Mouse (Mus musculus) kidney, embryonic 15.5 days (tissue): ENCODE data around the gene Got1. TPM values are rescaled to one million over a fixed set of nuclear protein-coding genes. Genes with fewer than 3 reads are reported as not detected.

Experiments used
- ATAC-seq: fragments of 200-750 bp; cut with Nextera tagmentation; replicated peaks from 2 replicates; pipeline ENCODE4 v1.8.0; 2017; ENCODE audit warnings: moderate TSS enrichment; ENCODE audit not compliant: low FRiP score
- H3K27ac ChIP-seq: fragments of 300-500 bp; sonication (generic); 2 replicates; pipeline ENCODE4 v1.5.1; 2015; ENCODE audit warnings: mild to moderate bottlenecking, inconsistent platforms
- H3K27me3 ChIP-seq: fragments of 300-500 bp; sonication (generic); 2 replicates; pipeline ENCODE4 v1.6.1; 2015; ENCODE audit warnings: inconsistent platforms
- H3K36me3 ChIP-seq: fragments of 300-500 bp; sonication (generic); 2 replicates; pipeline ENCODE4 v1.6.1; 2015; ENCODE audit warnings: inconsistent platforms
- H3K4me1 ChIP-seq: fragments of 300-500 bp; sonication (generic); 2 replicates; pipeline ENCODE4 v1.6.1; 2015; ENCODE audit warnings: inconsistent platforms
- H3K4me2 ChIP-seq: fragments of 300-500 bp; sonication (generic); 2 replicates; pipeline ENCODE4 v1.6.1; 2015; ENCODE audit warnings: moderate library complexity, mild to moderate bottlenecking, inconsistent platforms
- H3K4me3 ChIP-seq: fragments of 300-500 bp; sonication (generic); replicated peaks from 2 replicates; pipeline ENCODE4 v1.5.1; 2015; ENCODE audit warnings: mild to moderate bottlenecking, inconsistent platforms
- H3K9ac ChIP-seq: fragments of 300-500 bp; sonication (generic); 2 replicates; pipeline ENCODE4 v1.6.1; 2015; ENCODE audit warnings: mild to moderate bottlenecking, inconsistent platforms
- H3K9me3 ChIP-seq: fragments of 300-500 bp; sonication (generic); replicated peaks from 2 replicates; pipeline ENCODE4 v1.6.1; 2016; ENCODE audit warnings: inconsistent platforms
- WGBS: fragments of 180-500 bp; shearing (Covaris S2); methylation state at CpG from one replicate; pipeline ENCODE4 v1.1.7; 2015; ENCODE audit warnings: mixed read lengths; 5-methylcytosine and 5-hydroxymethylcytosine counted together
- polyA plus RNA-seq: library from polyadenylated mRNA; unstranded; fragments of >200 nt; fragmentation: Nextera tagmentation; extraction: Ambion mirVana; gene quantifications from 2 replicates; pipeline ENCODE4 v1.2.1, GENCODE M21; 2015

Got1 gene
- polyA plus RNA-seq, result 57.8 and 59.0 TPM in 2 replicates

GRCm38 (mm10) chr19:43524187-43525103, at the start of gene Got1:
Got1 (minus strand) TSS chr19:43524605.
- ATAC-seq, result peak; percentile 99
- Histone ChIP-seq H3K4me3 (peak within 1 kb of the TSS; percentile 77), H3K4me2 (peak within 1 kb of the TSS; percentile 81), H3K4me1 (peaks cover 40% of the 10 kb centered on the region), H3K36me3 (no peaks in the 10 kb centered on the region), H3K9me3 (no peaks in the 10 kb centered on the region), H3K27me3 (peaks cover 12% of the 10 kb centered on the region), H3K27ac (peak within 1 kb of the TSS; percentile 79), H3K9ac (peak within 1 kb of the TSS; percentile 60)
- WGBS, result under 1% methylated on average over 58 of the region's 58 CpGs

GRCm38 (mm10) chr19:43570831-43571790, 46.7 kb upstream of the Got1 start:
- peak; percentile 49; the same call in 1 of the 2 replicates for ATAC-seq

DNA sequence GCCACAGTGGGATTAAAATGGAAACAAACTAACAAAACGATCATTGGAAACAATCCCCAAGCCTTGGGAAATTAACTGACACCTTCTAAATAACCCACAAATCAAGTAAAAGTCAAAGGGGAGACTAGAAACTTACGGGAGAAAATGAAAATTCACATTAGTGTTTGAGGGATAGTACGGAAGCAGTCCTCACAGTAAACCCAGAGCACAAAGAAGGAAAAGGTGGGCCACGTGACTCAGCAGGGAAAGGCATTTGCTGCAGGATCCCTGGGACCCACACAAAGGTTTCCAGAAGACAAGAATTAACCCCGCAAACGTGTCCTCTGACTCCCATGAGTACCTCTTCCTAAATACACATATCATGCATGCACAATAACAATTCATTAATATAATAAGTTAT, 44.7 kb upstream of the Got1 start:
- ATAC-seq, result no peak
- Histone ChIP-seq H3K36me3 (no peaks in the 10 kb centered on the region), H3K27me3 (peaks cover 79% of the 10 kb centered on the region), H3K9me3 (no peaks in the 10 kb centered on the region), H3K4me1 (peaks cover 7% of the 10 kb centered on the region), H3K9ac (no peak overlapping the region), H3K4me3 (no peak overlapping the region), H3K4me2 (no peak overlapping the region), H3K27ac (no peak overlapping the region)
- 59% methylated on average over 6 of the region's 6 CpGs for WGBS

More at GRCm38 (mm10) chr19:43570831-43571790, 46.7 kb upstream of the Got1 start:
- H3K4me1 ChIP-seq, result peaks cover 7% of the 10 kb centered on the region
- H3K9ac ChIP-seq, result peak overlapping the region; percentile 2; the same call in 1 of the 2 replicates
- H3K9me3 ChIP-seq, result no peaks in the 10 kb centered on the region
- no peak overlapping the region for H3K27ac ChIP-seq
- peaks cover 87% of the 10 kb centered on the region for H3K27me3 ChIP-seq
- no peaks in the 10 kb centered on the region for H3K36me3 ChIP-seq
- H3K4me3 ChIP-seq, result peak overlapping the region; percentile 44
- 14% methylated on average over 32 of the region's 32 CpGs for WGBS
- peak overlapping the region; percentile 76 for H3K4me2 ChIP-seq

- WGBS, result 53% methylated on average over 9 of the region's 9 CpGs
- Histone ChIP-seq H3K4me3 (no peak overlapping the region), H3K27ac (no peak overlapping the region), H3K4me2 (no peak overlapping the region), H3K9ac (no peak overlapping the region), H3K4me1 (peaks cover 7% of the 10 kb centered on the region), H3K9me3 (no peaks in the 10 kb centered on the region), H3K27me3 (peaks cover 71% of the 10 kb centered on the region), H3K36me3 (no peaks in the 10 kb centered on the region)
- ATAC-seq, result no peak
Measured at GRCm38 (mm10) chr19:43568298-43568697, 43.9 kb upstream of the Got1 start.

- Histone ChIP-seq H3K9me3 (no peaks in the 10 kb centered on the region), H3K4me2 (no peak overlapping the region), H3K36me3 (no peaks in the 10 kb centered on the region), H3K4me1 (no peaks in the 10 kb centered on the region), H3K4me3 (no peak overlapping the region), H3K27ac (no peak overlapping the region), H3K27me3 (peaks cover 26% of the 10 kb centered on the region), H3K9ac (no peak overlapping the region)
- WGBS, result 69% methylated on average over 5 of the region's 5 CpGs
- ATAC-seq, result no peak
Measured at GRCm38 (mm10) chr19:43563166-43563565, 38.8 kb upstream of the Got1 start.

GRCm38 (mm10) chr19:43561841-43562240, 37.4 kb upstream of the Got1 start:
- Histone ChIP-seq H3K4me1 (no peaks in the 10 kb centered on the region), H3K9me3 (no peaks in the 10 kb centered on the region), H3K27ac (no peak overlapping the region), H3K36me3 (no peaks in the 10 kb centered on the region), H3K27me3 (peaks cover 13% of the 10 kb centered on the region), H3K4me3 (no peak overlapping the region), H3K9ac (no peak overlapping the region), H3K4me2 (no peak overlapping the region)
- WGBS, result 84% methylated on average over 4 of the region's 4 CpGs
- no peak for ATAC-seq

DNA sequence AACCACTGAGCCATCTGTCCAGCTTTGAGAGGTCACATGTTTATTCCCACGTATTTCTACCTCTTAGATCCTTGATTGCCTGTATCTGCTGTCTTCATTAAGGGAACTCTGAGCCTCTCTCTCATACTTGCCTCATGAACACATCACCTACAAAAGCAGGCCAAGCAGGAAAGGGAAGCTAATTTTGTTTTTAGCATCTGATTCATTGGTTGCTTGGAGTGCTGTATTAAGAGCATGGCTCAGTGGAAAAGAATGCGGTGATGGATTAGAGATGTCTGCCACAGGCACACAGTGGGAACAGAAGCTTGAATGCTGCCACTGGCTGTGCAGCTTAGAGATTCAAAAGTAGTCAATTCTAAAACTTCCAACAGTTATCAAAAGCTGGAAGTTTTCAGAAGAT, 35.8 kb upstream of the Got1 start:
- 82% methylated on average over 2 of the region's 2 CpGs for WGBS
- no peak overlapping the region for H3K27ac ChIP-seq
- H3K27me3 ChIP-seq, result peaks cover 2% of the 10 kb centered on the region; the same call in 1 of the 2 replicates
- no peak overlapping the region for H3K4me2 ChIP-seq
- ATAC-seq, result no peak
- H3K4me3 ChIP-seq, result no peak overlapping the region
- H3K9ac ChIP-seq, result no peak overlapping the region
- no peaks in the 10 kb centered on the region for H3K36me3 ChIP-seq
- H3K9me3 ChIP-seq, result no peaks in the 10 kb centered on the region
- H3K4me1 ChIP-seq, result no peaks in the 10 kb centered on the region

GRCm38 (mm10) chr19:43551493-43551890, 27.1 kb upstream of the Got1 start:
- no peak overlapping the region for H3K9ac ChIP-seq
- WGBS, result 37% methylated on average over 6 of the region's 6 CpGs
- H3K27ac ChIP-seq, result no peak overlapping the region
- H3K4me1 ChIP-seq, result peaks cover 8% of the 10 kb centered on the region
- no peak for ATAC-seq
- H3K4me2 ChIP-seq, result no peak overlapping the region
- no peak overlapping the region for H3K4me3 ChIP-seq
- no peaks in the 10 kb centered on the region for H3K9me3 ChIP-seq
- no peaks in the 10 kb centered on the region for H3K36me3 ChIP-seq
- H3K27me3 ChIP-seq, result peaks cover 38% of the 10 kb centered on the region

- 80% methylated on average over 18 of the region's 18 CpGs for WGBS
- ATAC-seq, result no peak
- no peaks in the 10 kb centered on the region for H3K9me3 ChIP-seq
- H3K4me3 ChIP-seq, result no peak overlapping the region
- peaks cover 14% of the 10 kb centered on the region for H3K4me1 ChIP-seq
- no peak overlapping the region for H3K9ac ChIP-seq
- no peaks in the 10 kb centered on the region for H3K36me3 ChIP-seq
- H3K4me2 ChIP-seq, result no peak overlapping the region
- no peak overlapping the region for H3K27ac ChIP-seq
- H3K27me3 ChIP-seq, result peaks cover 41% of the 10 kb centered on the region
Measured at GRCm38 (mm10) chr19:43550706-43551492, 26.5 kb upstream of the Got1 start.

GRCm38 (mm10) chr19:43548060-43548459, 23.7 kb upstream of the Got1 start:
- no peak for ATAC-seq
- WGBS, result 95% methylated on average over 5 of the region's 5 CpGs

More at GRCm38 (mm10) chr19:43548060-43548459, 23.7 kb upstream of the Got1 start:
- Histone ChIP-seq H3K9ac (no peak overlapping the region), H3K27me3 (peaks cover 52% of the 10 kb centered on the region), H3K4me3 (no peak overlapping the region), H3K4me1 (peaks cover 14% of the 10 kb centered on the region), H3K9me3 (no peaks in the 10 kb centered on the region), H3K4me2 (no peak overlapping the region), H3K27ac (no peak overlapping the region), H3K36me3 (no peaks in the 10 kb centered on the region)
